ENCODE assay signal across 18 mouse cellular contexts in genomic region chr10:80547539-80547938, GRCm38 (mm10). TPM values are rescaled to one million over a fixed set of nuclear protein-coding genes. Genes with fewer than 3 reads are reported as not detected.
"Had no signal": no experiment of that assay in that cellular context is flagged by ENCODE, and none has a peak within 500 bp of the region (broad histone marks: within the 10 kb centered on the region; RNA-seq: fewer than 3 reads in every experiment).

No protein-coding gene starts in this region.

- H3K4me2 ChIP-seq: limb, embryonic 12.5 days; lung, embryonic 15.5 days; midbrain, embryonic 12.5 days had no signal

- H3K4me3 ChIP-seq: layer of hippocampus, adult 2 months; limb, embryonic 12.5 days; lung, embryonic 15.5 days; midbrain, embryonic 12.5 days had no signal

- H3K27ac ChIP-seq: layer of hippocampus, adult 2 months; limb, embryonic 12.5 days; lung, embryonic 15.5 days; macrophage; midbrain, embryonic 12.5 days had no signal

- H3K4me1 ChIP-seq: limb, embryonic 12.5 days; lung, embryonic 15.5 days; midbrain, embryonic 12.5 days had no signal

- H3K9me3 ChIP-seq: limb, embryonic 12.5 days; lung, embryonic 15.5 days; midbrain, embryonic 12.5 days had no signal

- H3K9ac ChIP-seq: limb, embryonic 12.5 days; lung, embryonic 15.5 days; midbrain, embryonic 12.5 days had no signal

- H3K27me3 ChIP-seq: limb, embryonic 12.5 days; lung, embryonic 15.5 days; midbrain, embryonic 12.5 days had no signal

- DNase-seq: kidney, adult 18-20 months; kidney, postnatal 10 days; kidney, postnatal 4 days; lung, postnatal 14 days; right cerebral cortex, adult 18-20 months; right cerebral cortex, postnatal 25 days; thymus, adult 2 months; thymus, postnatal 36 days had no signal

RNA-seq across cellular contexts. Expression of gene Atp8b3, which starts 8.6 kb away (rescaled TPM):
- total RNA-seq: liver, adult 2 months; megakaryocyte-erythroid progenitor cell, adult 5-6 weeks had no signal
- polyA plus RNA-seq: liver, adult 2 months; macrophage; small intestine, adult 2 months had no signal

RNA-seq across cellular contexts. Expression of gene Onecut3, which starts 52.9 kb away (rescaled TPM):
- total RNA-seq: layer of hippocampus, adult 2 months; left cerebral cortex, postnatal 36 days; liver, adult 2 months; megakaryocyte-erythroid progenitor cell, adult 5-6 weeks had no signal
- polyA plus RNA-seq: kidney, embryonic 14.5 days; limb, embryonic 12.5 days; liver, adult 2 months; lung, embryonic 15.5 days; macrophage had no signal
